In genomic region chrX:133688156-133688555, GRCm38 (mm10) we compare ENCODE assay signal across 9 mouse cellular contexts. TPM values are rescaled to one million over a fixed set of nuclear protein-coding genes. Genes with fewer than 3 reads are reported as not detected.
DNase-seq lines count a peak whose midpoint lies in the region; ATAC-seq lines count a peak whose summit lies in the region.
"Had no signal": no experiment of that assay in that cellular context is flagged by ENCODE, and none has a peak within 500 bp of the region (broad histone marks: within the 10 kb centered on the region; RNA-seq: fewer than 3 reads in every experiment).

No protein-coding gene starts in this region.

- H3K36me3 ChIP-seq in hindbrain, embryonic 12.5 days = no peaks in the 10 kb centered on the region
- no peaks in the 10 kb centered on the region for H3K36me3 ChIP-seq in midbrain, embryonic 12.5 days

- H3K4me2 ChIP-seq in hindbrain, embryonic 12.5 days (replicated peaks) = peak overlapping the region; percentile 80
- peak overlapping the region; percentile 75 for H3K4me2 ChIP-seq in midbrain, embryonic 12.5 days (replicated peaks)

- H3K4me1 ChIP-seq in hindbrain, embryonic 12.5 days = no peaks in the 10 kb centered on the region
- no peaks in the 10 kb centered on the region for H3K4me1 ChIP-seq in midbrain, embryonic 12.5 days

- H3K27me3 ChIP-seq in hindbrain, embryonic 12.5 days = peaks cover 11% of the 10 kb centered on the region
- H3K27me3 ChIP-seq in midbrain, embryonic 12.5 days = peaks cover 23% of the 10 kb centered on the region
- H3K27me3 ChIP-seq: CH12.LX had no signal

- H3K9ac ChIP-seq in hindbrain, embryonic 12.5 days = peak overlapping the region; percentile 57
- peak overlapping the region; percentile 65 for H3K9ac ChIP-seq in midbrain, embryonic 12.5 days (replicated peaks)

- 17% methylated on average over 28 of the region's 31 CpGs for WGBS in hindbrain, embryonic 12.5 days
- WGBS in midbrain, embryonic 12.5 days = 11% methylated on average over 25 of the region's 31 CpGs

- H3K4me3 ChIP-seq in hindbrain, embryonic 12.5 days = peak overlapping the region; percentile 53
- H3K4me3 ChIP-seq in midbrain, embryonic 12.5 days = peak overlapping the region; percentile 55

- peak; percentile 31 to 44 for DNase-seq in cerebellum, postnatal 10 days
- no peak for DNase-seq in cerebellum, adult 11 months
- peak; percentile 6 for DNase-seq in thymus, postnatal 14 days
- DNase-seq in thymus, postnatal 25 days = no peak
- no peak for DNase-seq in yolk sac, embryonic 10.5 days (ENCODE audit: low spot score)
- DNase-seq in gastrocnemius, adult 18-20 months (ENCODE audit: low spot score) = no peak

- H3K27ac ChIP-seq in hindbrain, embryonic 12.5 days = peak overlapping the region; percentile 55
- peak overlapping the region; percentile 76 for H3K27ac ChIP-seq in midbrain, embryonic 12.5 days (replicated peaks)

- H3K9me3 ChIP-seq in hindbrain, embryonic 12.5 days (replicated peaks) = no peaks in the 10 kb centered on the region
- no peaks in the 10 kb centered on the region for H3K9me3 ChIP-seq in midbrain, embryonic 12.5 days

- ATAC-seq in hindbrain, embryonic 12.5 days (ENCODE audit: low FRiP score) = no peak
- no peak for ATAC-seq in midbrain, embryonic 12.5 days (ENCODE audit: low FRiP score, low read depth)

RNA-seq across cellular contexts. Expression of gene Pcdh19, which starts 0.6 kb away (rescaled TPM):
- polyA plus RNA-seq in hindbrain, embryonic 12.5 days (2016; fragmentation: Nextera tagmentation; extraction: Ambion mirVana) = 7.4 and 9.4 TPM in 2 replicates
- polyA plus RNA-seq in midbrain, embryonic 12.5 days (2016; fragmentation: Nextera tagmentation; extraction: Ambion mirVana) = 10.2 and 14.1 TPM in 2 replicates
- total RNA-seq in gastrocnemius, adult 18-20 months (2021) = 1 to 10 TPM; 3.6 to 4.3 TPM
- total RNA-seq: CH12.LX had no signal

Comparison
In these comparisons a context has a peak if more than half of its experiments do, and no peak if none do; other contexts are left out.
1. DNase-seq: peak in cerebellum, postnatal 10 days (2 of 2) and thymus, postnatal 14 days (single experiment); none in cerebellum, adult 11 months (single experiment), thymus, postnatal 25 days (single experiment), yolk sac, embryonic 10.5 days (single experiment) and gastrocnemius, adult 18-20 months (single experiment).